Mouse (Mus musculus): Measurements from ENCODE around the gene Olfr96.
A peak's percentile ranks its signal among the peaks of the same experiment; 100 is the strongest.

The Olfr96 gene

GRCm38 (mm10) chr17:37270702-37271092 lies 50.8 kb downstream of the Olfr96 start:
- peak in 1 of 2 experiments; percentile 15 for DNase-seq (ENCODE audit: low spot score in 2 of 2)

GRCm38 (mm10) chr17:37275626-37276248 lies 55.8 kb downstream of the Olfr96 start:
- no peak for DNase-seq (ENCODE audit: low spot score in 2 of 2)

Data from left cerebral cortex, adult 9 months (tissue).